Mouse (Mus musculus) forebrain, embryonic 11.5 days (tissue): ENCODE measurements around the gene Nsun6. TPM values are rescaled to one million over a fixed set of nuclear protein-coding genes. Genes with fewer than 3 reads are reported as not detected.

Experiments
- ATAC-seq: fragments of 200-750 bp; cut with Nextera tagmentation; replicated peaks from 2 replicates; pipeline ENCODE4 v1.8.0; 2017; ENCODE audit warnings: moderate TSS enrichment; ENCODE audit not compliant: low FRiP score
- DNase-seq: peaks from one replicate; pipeline ENCODE4 v3.0.0-alpha.2; 2017; ENCODE audit warnings: low spot score
- H3K27ac ChIP-seq: fragments of 300-500 bp; sonication (generic); 2 replicates; pipeline ENCODE4 v1.5.1; 2014; ENCODE audit warnings: low read depth, low read length
- H3K27me3 ChIP-seq: fragments of 300-500 bp; sonication (generic); 2 replicates; pipeline ENCODE4 v1.6.1; 2014; ENCODE audit warnings: mild to moderate bottlenecking, low read length, mixed read lengths; ENCODE audit not compliant: control insufficient read depth, insufficient read depth
- H3K36me3 ChIP-seq: fragments of 300-500 bp; sonication (generic); 2 replicates; pipeline ENCODE4 v1.6.1; 2014; ENCODE audit warnings: mild to moderate bottlenecking, low read length, moderate library complexity, mixed read lengths; ENCODE audit not compliant: control insufficient read depth, insufficient read depth
- H3K4me1 ChIP-seq: fragments of 300-500 bp; sonication (generic); replicated peaks from 2 replicates; pipeline ENCODE4 v1.6.1; 2014; ENCODE audit warnings: low read length, mixed read lengths; ENCODE audit not compliant: control insufficient read depth, insufficient read depth
- H3K4me2 ChIP-seq: fragments of 300-500 bp; sonication (generic); 2 replicates; pipeline ENCODE4 v1.6.1; 2014; ENCODE audit warnings: low read depth, mild to moderate bottlenecking, low read length, moderate library complexity, mixed read lengths; ENCODE audit not compliant: severe bottlenecking
- H3K4me3 ChIP-seq: fragments of 300-500 bp; sonication (generic); 2 replicates; pipeline ENCODE4 v1.5.1; 2014; ENCODE audit warnings: low read depth, low read length
- H3K9ac ChIP-seq: fragments of 300-500 bp; sonication (generic); 2 replicates; pipeline ENCODE4 v1.6.1; 2014; ENCODE audit warnings: low read length
- H3K9me3 ChIP-seq: fragments of 300-500 bp; sonication (generic); 2 replicates; pipeline ENCODE4 v1.6.1; 2016; ENCODE audit warnings: low read length, mixed read lengths; ENCODE audit not compliant: control insufficient read depth
- WGBS: fragments of 180-500 bp; shearing (Covaris S2); extraction: QIAGEN DNeasy Blood & Tissue Kit; methylation state at CpG from one replicate; pipeline ENCODE4 v1.1.7; 2014; 5-methylcytosine and 5-hydroxymethylcytosine counted together
- polyA plus RNA-seq: library from polyadenylated mRNA; unstranded; fragments of >200 nt; fragmentation: Nextera tagmentation; extraction: Ambion mirVana; gene quantifications from 2 replicates; pipeline ENCODE4 v1.2.1, GENCODE M21; 2014

The Nsun6 gene
- 11.3 and 12.4 TPM in 2 replicates for polyA plus RNA-seq

DNA sequence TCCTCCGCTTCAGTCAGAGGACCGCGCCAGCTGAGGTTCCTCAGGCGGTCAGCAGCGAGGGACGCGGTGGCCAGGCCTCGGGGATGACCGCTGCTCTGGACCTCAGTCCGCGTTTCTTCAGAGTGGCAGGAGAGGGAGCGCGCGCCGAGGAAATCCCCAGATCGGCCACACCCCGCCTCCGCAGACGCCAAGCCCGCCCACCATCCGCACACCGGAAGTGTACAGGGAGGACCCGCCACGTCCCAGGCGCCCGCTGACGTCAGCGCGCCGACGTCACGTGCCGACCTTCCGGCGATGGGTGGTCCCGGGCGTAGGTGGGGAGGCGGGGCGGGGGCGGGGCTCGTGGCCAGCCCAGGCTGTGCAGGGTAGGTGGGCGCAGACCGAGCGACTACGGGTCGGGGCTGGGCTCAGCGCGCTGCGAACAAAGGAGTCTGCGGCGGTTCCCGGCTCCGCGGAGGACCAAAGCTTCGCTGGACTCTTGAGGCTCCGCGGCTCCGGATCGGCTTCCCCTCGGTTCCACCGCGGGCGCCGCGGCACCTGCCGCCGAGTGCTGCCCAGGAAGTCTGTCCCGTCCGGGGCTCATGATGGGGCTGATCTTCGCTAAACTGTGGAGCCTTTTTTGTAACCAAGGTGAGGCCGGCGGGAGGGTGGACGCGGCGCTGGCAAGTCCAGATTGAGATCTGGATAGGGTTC lies at the start of gene Nsun6:
Gene Nsun6 (minus strand): TSS at position 125 of the 693 bp plus-strand sequence.
- ATAC-seq (peak; percentile 100), DNase-seq (peak; percentile 99)
- Histone ChIP-seq H3K4me1 (0 out of 2 replicates have a peak, but pooled peaks cover 3% of the 10 kb centered on the region), H3K4me2 (peak within 1 kb of the TSS; percentile 68), H3K9me3 (no peaks in the 10 kb centered on the region), H3K27me3 (no peaks in the 10 kb centered on the region), H3K27ac (peak within 1 kb of the TSS; percentile 90), H3K9ac (peak within 1 kb of the TSS; percentile 95), H3K36me3 (no peaks in the 10 kb centered on the region), H3K4me3 (peak within 1 kb of the TSS; percentile 67)
- WGBS = 1% methylated on average over 61 of the region's 75 CpGs

DNA sequence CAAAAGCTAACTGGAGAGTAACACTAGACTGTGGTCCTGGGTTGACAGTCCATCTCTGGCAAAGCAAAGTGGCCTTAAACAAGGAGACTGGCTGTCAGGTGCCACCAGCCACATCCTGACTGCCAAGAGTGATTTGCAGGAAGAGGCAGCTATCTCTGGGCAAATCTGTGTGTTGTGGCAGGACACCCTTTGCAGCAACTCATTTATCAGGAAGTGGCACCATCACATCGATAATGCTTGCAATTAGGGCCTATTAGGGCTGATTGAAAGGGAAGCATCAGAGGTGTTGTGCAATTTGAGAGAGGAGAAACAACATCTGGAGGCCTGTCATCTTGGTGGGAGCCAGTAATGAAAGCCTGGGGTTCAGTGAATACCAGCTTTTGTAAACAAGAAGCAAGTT lies 49.5 kb upstream of the Nsun6 start:
- WGBS = 81% methylated on average over 1 of the region's 1 CpGs
- ATAC-seq (no peak), DNase-seq (no peak)
- Histone ChIP-seq H3K4me2 (no peak overlapping the region), H3K27ac (no peak overlapping the region), H3K36me3 (no peaks in the 10 kb centered on the region), H3K9me3 (no peaks in the 10 kb centered on the region), H3K4me1 (no peaks in the 10 kb centered on the region), H3K4me3 (no peak overlapping the region), H3K27me3 (no peaks in the 10 kb centered on the region), H3K9ac (no peak overlapping the region)

DNA sequence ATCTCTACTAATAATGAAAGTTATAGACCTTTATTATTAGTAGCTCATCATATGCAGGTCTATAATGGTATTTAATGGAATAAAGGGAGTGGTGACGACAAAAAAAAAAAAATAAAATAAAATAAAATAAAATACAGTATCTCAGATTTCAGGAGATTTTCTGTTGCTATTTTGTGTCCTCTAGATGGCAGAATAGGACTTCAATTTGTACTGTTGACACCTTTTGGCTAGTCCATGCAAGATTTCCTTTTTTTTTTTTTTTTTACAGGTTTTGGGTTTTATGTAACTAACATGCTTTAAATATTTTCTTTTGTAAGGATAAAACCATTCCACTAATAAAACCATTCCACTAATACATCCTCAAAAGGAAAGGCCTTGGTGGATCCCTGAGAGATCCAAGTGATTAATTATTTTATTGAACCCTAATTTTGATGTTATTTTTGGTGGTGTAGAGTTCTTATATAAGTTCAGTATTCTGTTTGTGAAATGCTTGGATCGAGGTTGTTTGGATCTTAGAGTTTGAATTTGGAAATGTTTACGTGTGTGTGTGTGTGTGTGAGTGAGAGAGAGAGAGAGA lies 41.7 kb upstream of the Nsun6 start:
- Histone ChIP-seq H3K9ac (no peak overlapping the region), H3K9me3 (no peaks in the 10 kb centered on the region), H3K36me3 (no peaks in the 10 kb centered on the region), H3K4me2 (no peak overlapping the region), H3K27ac (no peak overlapping the region), H3K27me3 (no peaks in the 10 kb centered on the region), H3K4me3 (no peak overlapping the region), H3K4me1 (no peaks in the 10 kb centered on the region)
- no peak for ATAC-seq
- WGBS = 67% methylated on average over 3 of the region's 3 CpGs
- no peak for DNase-seq

DNA sequence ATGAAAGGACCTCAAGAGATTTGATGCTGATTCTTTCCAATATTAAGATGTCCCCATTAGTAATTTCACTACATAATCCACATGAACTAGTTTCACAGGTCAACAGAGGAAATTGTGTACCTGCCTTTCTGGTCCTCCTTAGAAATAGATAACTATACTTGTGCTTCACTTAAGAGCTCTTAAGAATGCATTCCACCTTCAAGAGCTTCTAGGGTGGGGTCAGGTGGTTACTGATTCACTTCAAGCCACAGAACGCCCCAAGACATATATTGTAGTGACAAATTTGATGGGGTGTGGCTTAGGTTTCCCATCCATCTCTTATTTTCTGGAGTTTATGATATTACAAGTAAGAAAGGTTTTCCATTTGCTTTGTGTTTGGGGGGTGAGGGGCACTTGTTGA lies 32.4 kb upstream of the Nsun6 start:
- H3K27ac ChIP-seq = no peak overlapping the region
- WGBS = 86% methylated on average over 1 of the region's 1 CpGs
- H3K36me3 ChIP-seq = no peaks in the 10 kb centered on the region; the same call in 1 of the 2 replicates
- no peaks in the 10 kb centered on the region for H3K4me1 ChIP-seq
- no peak overlapping the region for H3K4me3 ChIP-seq
- no peak overlapping the region for H3K9ac ChIP-seq
- no peak for DNase-seq
- no peak for ATAC-seq
- no peaks in the 10 kb centered on the region for H3K27me3 ChIP-seq
- no peak overlapping the region for H3K4me2 ChIP-seq
- H3K9me3 ChIP-seq = no peaks in the 10 kb centered on the region

DNA sequence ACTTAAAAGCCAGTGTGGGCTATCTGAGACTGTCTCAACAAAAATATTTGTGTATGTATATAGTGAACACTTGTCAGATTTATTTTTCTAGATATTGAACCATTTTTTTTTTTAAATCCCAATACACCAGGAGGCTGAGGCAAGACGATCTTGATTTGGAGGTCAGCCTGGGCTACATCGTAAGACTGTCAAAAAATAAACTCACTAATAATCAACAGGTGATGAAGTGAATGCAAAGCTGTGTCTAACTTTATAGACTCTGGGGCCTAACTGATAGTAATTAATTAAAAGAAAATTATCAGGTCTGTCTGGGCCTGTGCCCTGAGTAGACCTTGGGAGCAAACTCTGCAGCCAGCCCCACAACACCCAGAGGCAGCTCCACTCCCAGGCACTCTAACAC lies 28.8 kb upstream of the Nsun6 start:
- no peaks in the 10 kb centered on the region for H3K27me3 ChIP-seq
- WGBS = 99% methylated on average over 2 of the region's 2 CpGs
- no peak overlapping the region for H3K4me3 ChIP-seq
- H3K9me3 ChIP-seq = no peaks in the 10 kb centered on the region
- no peak overlapping the region for H3K4me2 ChIP-seq
- no peak overlapping the region for H3K9ac ChIP-seq
- ATAC-seq (no peak), DNase-seq (no peak)
- H3K36me3 ChIP-seq = no peaks in the 10 kb centered on the region; the same call in 1 of the 2 replicates
- H3K27ac ChIP-seq = no peak overlapping the region
- H3K4me1 ChIP-seq = no peaks in the 10 kb centered on the region

DNA sequence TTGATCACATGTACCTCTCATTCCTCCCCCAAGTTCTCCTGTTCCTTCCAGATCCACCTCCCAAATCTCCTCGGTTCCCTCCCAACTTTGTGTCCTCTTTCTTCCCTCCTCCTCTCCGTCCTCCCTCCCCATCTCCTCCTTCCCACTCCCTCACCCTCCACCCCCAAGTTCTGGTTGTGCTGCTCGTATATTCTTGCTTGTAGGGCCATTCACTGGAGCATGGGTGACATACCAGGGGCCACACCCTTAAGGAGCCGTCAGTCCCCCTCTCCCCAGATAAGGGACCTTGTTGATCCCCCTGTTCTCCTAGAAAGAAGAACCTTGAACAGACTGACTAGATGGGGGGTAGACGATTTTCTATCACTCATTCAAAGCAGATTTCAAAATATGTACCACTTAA lies 12.2 kb upstream of the Nsun6 start:
- no peaks in the 10 kb centered on the region for H3K27me3 ChIP-seq
- no peak overlapping the region for H3K4me2 ChIP-seq
- H3K4me3 ChIP-seq = no peak overlapping the region
- ATAC-seq (no peak), DNase-seq (no peak)
- H3K9me3 ChIP-seq = no peaks in the 10 kb centered on the region
- no peak overlapping the region for H3K9ac ChIP-seq
- no peaks in the 10 kb centered on the region; the same call in 1 of the 2 replicates for H3K4me1 ChIP-seq
- no peak overlapping the region for H3K27ac ChIP-seq
- H3K36me3 ChIP-seq = peaks cover 3% of the 10 kb centered on the region; the same call in 1 of the 2 replicates
- WGBS = 81% methylated on average over 5 of the region's 5 CpGs

DNA sequence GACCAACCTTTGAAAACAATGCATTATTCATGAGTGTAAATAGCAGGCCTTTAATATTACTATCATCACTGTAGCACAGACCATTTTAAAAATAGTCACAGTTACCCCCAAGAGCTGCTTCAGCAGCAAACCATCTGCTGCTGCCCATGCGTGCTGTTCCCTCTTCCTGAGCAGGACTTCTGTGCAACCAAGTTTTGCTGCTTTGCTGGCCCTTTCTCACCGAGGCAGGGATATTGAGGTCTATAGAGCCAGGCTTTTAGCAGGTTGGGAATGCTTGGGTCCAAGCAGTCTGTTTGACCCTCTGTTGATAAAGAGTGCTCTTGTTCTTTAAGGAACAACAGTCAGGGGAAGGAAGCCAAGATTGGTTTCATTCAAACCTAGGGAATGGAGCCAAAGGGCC lies 10.6 kb upstream of the Nsun6 start:
- Histone ChIP-seq H3K36me3 (peaks cover 3% of the 10 kb centered on the region; the same call in 1 of the 2 replicates), H3K9ac (no peak overlapping the region), H3K4me2 (no peak overlapping the region), H3K27ac (no peak overlapping the region), H3K4me3 (no peak overlapping the region), H3K27me3 (no peaks in the 10 kb centered on the region), H3K4me1 (no peaks in the 10 kb centered on the region; the same call in 1 of the 2 replicates), H3K9me3 (no peaks in the 10 kb centered on the region)
- DNase-seq = no peak
- no peak for ATAC-seq
- 90% methylated on average over 2 of the region's 2 CpGs for WGBS

DNA sequence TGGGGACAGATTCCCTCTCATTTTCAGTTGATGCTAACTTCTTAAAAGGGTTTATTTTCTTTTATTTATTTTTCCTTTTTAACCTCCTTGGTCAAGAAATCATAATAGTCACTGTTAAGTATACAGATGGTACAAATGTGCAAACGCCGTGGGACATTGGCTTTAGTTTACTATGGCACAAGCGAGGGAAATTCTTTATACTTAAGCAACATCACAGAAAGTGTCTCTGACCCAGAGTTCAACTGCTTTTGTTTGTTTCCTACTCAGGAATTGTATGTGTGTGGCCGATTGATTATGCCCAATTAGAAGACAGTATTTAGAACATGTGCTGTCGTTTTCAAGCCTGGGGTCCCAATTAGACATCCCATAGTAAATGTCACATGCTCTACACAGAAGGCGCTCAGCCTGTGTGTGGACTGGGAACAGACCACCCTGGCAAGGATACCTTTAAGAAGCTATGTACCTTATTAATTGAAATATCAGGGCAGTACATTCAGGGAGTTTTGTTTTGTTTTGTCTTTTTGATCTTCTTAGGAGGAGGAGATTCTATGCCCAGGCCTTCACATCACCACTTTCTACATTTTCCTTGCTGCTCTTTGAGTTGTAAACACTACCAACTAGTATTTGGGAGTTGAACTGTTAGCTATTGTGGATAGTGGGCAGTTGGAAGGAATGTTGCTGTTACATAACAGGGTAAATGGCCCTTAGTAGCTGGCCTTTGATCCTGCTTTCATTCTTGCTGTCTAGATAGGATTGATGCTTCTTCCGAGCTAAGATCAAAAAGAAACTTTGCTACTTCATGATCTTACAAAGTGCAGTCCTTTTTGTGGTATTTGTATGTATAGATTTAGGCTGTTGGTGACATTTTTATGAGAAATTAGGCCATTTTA lies 9.8 kb upstream of the Nsun6 start:
- H3K27me3 ChIP-seq = no peaks in the 10 kb centered on the region
- DNase-seq = no peak
- ATAC-seq = peak; percentile 75
- no peaks in the 10 kb centered on the region; the same call in 1 of the 2 replicates for H3K4me1 ChIP-seq
- no peak overlapping the region for H3K9ac ChIP-seq
- H3K36me3 ChIP-seq = no peaks in the 10 kb centered on the region
- no peaks in the 10 kb centered on the region for H3K9me3 ChIP-seq
- H3K4me3 ChIP-seq = no peak overlapping the region
- H3K27ac ChIP-seq = no peak overlapping the region
- H3K4me2 ChIP-seq = no peak overlapping the region
- 64% methylated on average over 7 of the region's 7 CpGs for WGBS
